Comparison of ENCODE assay signal across 7 mouse cellular contexts in genomic region chr4:141247776-141248613, GRCm38 (mm10). TPM values are rescaled to one million over a fixed set of nuclear protein-coding genes. Genes with fewer than 3 reads are reported as not detected.
A peak's percentile ranks its signal among the peaks of the same experiment; 100 is the strongest.
DNase-seq lines count a peak whose midpoint lies in the region; TF ChIP-seq lines count a peak whose summit lies in the region.

No protein-coding gene starts in this region.

- H3K27me3 ChIP-seq in testis, adult 2 months (ENCODE audit: control insufficient read depth, insufficient read depth, low read length) = peaks cover 2% of the 10 kb centered on the region; the same call in 1 of the 2 replicates

- no peaks in the 10 kb centered on the region for H3K36me3 ChIP-seq in testis, adult 2 months (ENCODE audit: control insufficient read depth, insufficient read depth, low read length)

- H3K4me3 ChIP-seq in testis, adult 2 months (ENCODE audit: control insufficient read depth, low read depth, low read length) = peak overlapping the region; percentile 20
- peak overlapping the region; percentile 9; the same call in 1 of the 2 replicates for H3K4me3 ChIP-seq in embryonic fibroblast, embryonic 13.5 days (ENCODE audit: insufficient read depth, low read length)

- peaks cover 17% of the 10 kb centered on the region for H3K4me1 ChIP-seq in testis, adult 2 months (ENCODE audit: control insufficient read depth, insufficient read depth, low read length)
- H3K4me1 ChIP-seq in embryonic fibroblast, embryonic 13.5 days (ENCODE audit: control insufficient read depth, insufficient read depth, low read length) = peaks cover 11% of the 10 kb centered on the region

- no peak for DNase-seq in testis, postnatal 10 days (ENCODE audit: low spot score)
- peak; percentile 56 for DNase-seq in induced T-regulatory cell, adult 2 months (ENCODE audit: low read depth)
- peak; percentile 48 for DNase-seq in lung, postnatal 14 days
- no peak for DNase-seq in spleen, postnatal 36 days (ENCODE audit: low spot score in 2 of 2)
- DNase-seq in right cerebral cortex, postnatal 25 days = no peak

- TF ChIP-seq CTCF in testis, adult 2 months (IDR thresholded peaks at IDR 0.05; ENCODE audit: control insufficient read depth, insufficient read depth, insufficient replicate concordance, low read depth, low read length) = no peak
- TF ChIP-seq CTCF in embryonic fibroblast, embryonic 13.5 days (IDR thresholded peaks at IDR 0.05; ENCODE audit: borderline replicate concordance, insufficient read depth, low read length) = no peak

- TF ChIP-seq POLR2A in testis, adult 2 months (IDR thresholded peaks at IDR 0.05; ENCODE audit: control insufficient read depth, low read depth, low read length) = no peak
- 0 out of 2 replicates have a peak, but pooled peaks have one; percentile 35 for TF ChIP-seq POLR2A in embryonic fibroblast, embryonic 13.5 days (IDR thresholded peaks at IDR 0.05; ENCODE audit: low read depth, low read length)

- H3K27ac ChIP-seq in testis, adult 2 months (ENCODE audit: control insufficient read depth, insufficient read depth, low read depth, low read length) = no peak overlapping the region
- H3K27ac ChIP-seq in embryonic fibroblast, embryonic 13.5 days (ENCODE audit: insufficient read depth, low read length) = no peak overlapping the region

RNA-seq across cellular contexts. Expression of gene Arhgef19, which starts 8.7 kb away (rescaled TPM):
- 0.65 and 1.3 TPM in 2 replicates for polyA plus RNA-seq in testis, adult 2 months (2012; rRNA removed)
- 15.2 and 16.4 TPM in 2 replicates for polyA plus RNA-seq in embryonic fibroblast, embryonic 13.5 days (2011; ENCODE audit: insufficient read length, low read depth, missing spikeins)

RNA-seq across cellular contexts. Expression of gene Rsg1, which starts 34.2 kb away (rescaled TPM):
- polyA plus RNA-seq in testis, adult 2 months (2012; rRNA removed) = 2.3 and 2.9 TPM in 2 replicates
- polyA plus RNA-seq in embryonic fibroblast, embryonic 13.5 days (2011; ENCODE audit: insufficient read length, low read depth, missing spikeins) = 1.3 and 2.1 TPM in 2 replicates

RNA-seq across cellular contexts. Expression of gene Epha2, which starts 53.0 kb away (rescaled TPM):
- polyA plus RNA-seq in testis, adult 2 months (2012; rRNA removed) = 0.75 and 0.83 TPM in 2 replicates
- polyA plus RNA-seq in embryonic fibroblast, embryonic 13.5 days (2011; ENCODE audit: insufficient read length, low read depth, missing spikeins) = 16.7 and 28.6 TPM in 2 replicates

Comparison
In these comparisons a context has a peak if more than half of its experiments do, and no peak if none do; other contexts are left out.
1. DNase-seq: peak in induced T-regulatory cell, adult 2 months (single experiment) and lung, postnatal 14 days (single experiment); none in testis, postnatal 10 days (single experiment), spleen, postnatal 36 days (0 of 2) and right cerebral cortex, postnatal 25 days (single experiment).